Mouse (Mus musculus): ENCODE data around the gene Hoxd12.

DNA sequence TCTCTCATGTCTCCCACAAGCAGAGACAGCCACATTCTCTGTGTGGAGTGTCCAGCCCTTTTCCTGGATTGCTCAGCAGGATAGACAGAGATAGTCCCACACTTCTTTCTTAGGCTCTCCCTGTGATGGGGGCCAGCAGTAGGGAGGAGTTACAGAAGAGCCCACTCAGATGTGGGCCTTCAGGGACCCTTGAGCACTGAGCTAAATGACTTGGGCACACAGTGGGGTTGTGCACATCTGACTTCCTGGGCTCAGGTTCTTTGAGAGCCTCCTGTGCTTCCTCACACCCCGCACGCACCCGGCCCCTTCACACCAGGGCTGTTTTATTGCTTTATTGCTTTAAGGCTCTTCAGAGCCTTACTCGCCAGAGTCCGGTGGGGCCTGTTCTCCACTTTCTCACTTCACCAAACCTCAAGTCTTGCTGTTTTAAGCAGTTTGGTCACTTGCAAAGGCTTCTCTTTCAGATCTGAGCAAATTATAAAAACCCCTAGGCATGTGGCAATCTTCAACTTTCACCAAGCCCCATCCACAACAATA is 46.2 kb downstream of the Hoxd12 start:
- no peak for TF ChIP-seq CTCF (IDR thresholded peaks at IDR 0.05; ENCODE audit: low read depth)
- TF ChIP-seq EP300 (IDR thresholded peaks at IDR 0.05; ENCODE audit: low read depth): no peak
